In the genomic region with DNA sequence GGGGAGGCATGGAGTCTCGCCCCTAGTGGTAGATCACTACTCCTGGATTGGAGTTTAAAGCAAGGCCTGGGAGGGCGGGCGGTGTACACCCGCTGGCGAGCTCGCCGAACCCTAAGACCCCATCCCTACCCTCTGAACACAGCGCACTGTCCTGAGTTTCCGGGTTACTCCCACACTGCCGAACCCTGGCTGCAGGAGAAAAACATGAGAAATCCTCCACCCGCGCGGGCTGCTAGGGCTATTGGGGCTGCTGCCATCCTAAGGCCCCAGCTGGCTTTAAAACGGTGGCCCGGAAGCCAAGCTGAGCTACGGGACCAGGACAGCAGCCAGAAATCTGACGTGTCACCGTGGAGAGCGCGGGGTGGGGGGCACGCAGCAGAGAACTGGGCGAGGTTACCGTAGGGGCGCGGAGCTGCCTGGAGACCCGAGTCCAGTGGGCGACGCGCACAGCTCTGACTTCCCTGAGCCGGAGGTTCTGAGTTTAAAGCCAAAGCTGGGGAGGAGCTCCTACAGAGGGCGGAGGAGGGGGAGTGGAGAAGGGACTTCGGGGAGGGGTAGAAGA, we compare ENCODE assay signal across 8 mouse cellular contexts. TPM values are rescaled to one million over a fixed set of nuclear protein-coding genes. Genes with fewer than 3 reads are reported as not detected.
DNase-seq lines count a peak whose midpoint lies in the region; ATAC-seq and TF ChIP-seq lines count a peak whose summit lies in the region.

A gene (minus strand): TSS at position 546 of the 562 bp plus-strand sequence.

- H3K4me3 ChIP-seq in E14TG2a.4 (replicated peaks; ENCODE audit: low read length) = peak within 1 kb of the TSS; percentile 83
- H3K4me3 ChIP-seq in forebrain, embryonic 15.5 days = peak within 1 kb of the TSS; percentile 56
- peak within 1 kb of the TSS; percentile 79 for H3K4me3 ChIP-seq in heart, postnatal 0 days (ENCODE audit: low read depth, low read length)
- peak within 1 kb of the TSS; percentile 58 for H3K4me3 ChIP-seq in liver, embryonic 13.5 days (replicated peaks)

- no peak for TF ChIP-seq EP300 in heart, postnatal 0 days (IDR thresholded peaks at IDR 0.05; ENCODE audit: low read depth)

- H3K4me2 ChIP-seq in forebrain, embryonic 15.5 days (replicated peaks) = peak within 1 kb of the TSS; percentile 90
- peak within 1 kb of the TSS; percentile 94 for H3K4me2 ChIP-seq in heart, postnatal 0 days (ENCODE audit: low read depth, low read length)
- peak within 1 kb of the TSS; percentile 76 for H3K4me2 ChIP-seq in liver, embryonic 13.5 days

- H3K4me1 ChIP-seq in E14TG2a.4 (replicated peaks; ENCODE audit: low read depth, low read length) = peaks cover 37% of the 10 kb centered on the region
- H3K4me1 ChIP-seq in forebrain, embryonic 15.5 days = peaks cover 7% of the 10 kb centered on the region; the same call in 1 of the 2 replicates
- peaks cover 7% of the 10 kb centered on the region; the same call in 1 of the 2 replicates for H3K4me1 ChIP-seq in heart, postnatal 0 days (ENCODE audit: control insufficient read depth, insufficient read depth)
- H3K4me1 ChIP-seq in liver, embryonic 13.5 days (replicated peaks) = peaks cover 16% of the 10 kb centered on the region; the same call in 1 of the 2 replicates

- H3K27ac ChIP-seq in forebrain, embryonic 15.5 days (replicated peaks) = peak within 1 kb of the TSS; percentile 53
- peak within 1 kb of the TSS; percentile 71 for H3K27ac ChIP-seq in heart, postnatal 0 days (ENCODE audit: low read depth)
- peak within 1 kb of the TSS; percentile 64 for H3K27ac ChIP-seq in liver, embryonic 13.5 days

- H3K9me3 ChIP-seq in E14TG2a.4 (ENCODE audit: low read length) = no peaks in the 10 kb centered on the region; the same call in 1 of the 2 replicates
- no peaks in the 10 kb centered on the region for H3K9me3 ChIP-seq in forebrain, embryonic 15.5 days
- H3K9me3 ChIP-seq in heart, postnatal 0 days (replicated peaks; ENCODE audit: control insufficient read depth, low read length) = no peaks in the 10 kb centered on the region
- H3K9me3 ChIP-seq in liver, embryonic 13.5 days (replicated peaks) = no peaks in the 10 kb centered on the region

- no peak for TF ChIP-seq CTCF in E14TG2a.4 (conservative IDR thresholded peaks at IDR 0.05; ENCODE audit: low read length)
- peak; percentile 37 for TF ChIP-seq CTCF in heart, postnatal 0 days (IDR thresholded peaks at IDR 0.05; ENCODE audit: low read depth)

- peak; percentile 91 for ATAC-seq in forebrain, embryonic 15.5 days (replicated peaks)
- peak; percentile 90 for ATAC-seq in heart, postnatal 0 days (ENCODE audit: insufficient read depth, low read depth)
- ATAC-seq in liver, embryonic 13.5 days (ENCODE audit: low read depth) = peak; percentile 66

- peaks cover 40% of the 10 kb centered on the region for H3K27me3 ChIP-seq in E14TG2a.4 (ENCODE audit: insufficient read depth, low read length)
- no peaks in the 10 kb centered on the region for H3K27me3 ChIP-seq in forebrain, embryonic 15.5 days
- H3K27me3 ChIP-seq in heart, postnatal 0 days (ENCODE audit: control insufficient read depth, insufficient read depth, low read length) = no peaks in the 10 kb centered on the region
- H3K27me3 ChIP-seq in liver, embryonic 13.5 days = no peaks in the 10 kb centered on the region

- peak; percentile 76 for DNase-seq in cerebellum, adult 11 months
- DNase-seq in heart, postnatal 0 days (ENCODE audit: low spot score) = peak; percentile 56
- peak; percentile 73 to 86 for DNase-seq in kidney, postnatal 25 days
- DNase-seq in liver, embryonic 13.5 days = peak; percentile 15
- DNase-seq in naive thymus-derived CD4-positive, alpha-beta T cell, adult 2 months (ENCODE audit: low read depth) = peak; percentile 71
- DNase-seq in telencephalon, adult 2 months (ENCODE audit: low read depth, low spot score) = peak; percentile 39

- H3K9ac ChIP-seq in forebrain, embryonic 15.5 days (replicated peaks) = peak within 1 kb of the TSS; percentile 66
- peak within 1 kb of the TSS; percentile 81 for H3K9ac ChIP-seq in heart, postnatal 0 days (replicated peaks; ENCODE audit: low read depth, low read length)
- H3K9ac ChIP-seq in liver, embryonic 13.5 days = peak within 1 kb of the TSS; percentile 65

- no peaks in the 10 kb centered on the region for H3K36me3 ChIP-seq in E14TG2a.4 (ENCODE audit: insufficient read depth, low read length)
- H3K36me3 ChIP-seq in forebrain, embryonic 15.5 days = no peaks in the 10 kb centered on the region
- H3K36me3 ChIP-seq in heart, postnatal 0 days (replicated peaks; ENCODE audit: control insufficient read depth, insufficient read depth, low read length) = no peaks in the 10 kb centered on the region
- H3K36me3 ChIP-seq in liver, embryonic 13.5 days = no peaks in the 10 kb centered on the region

- WGBS in forebrain, embryonic 15.5 days = under 1% methylated on average over 32 of the region's 32 CpGs
- under 1% methylated on average over 32 of the region's 32 CpGs for WGBS in heart, postnatal 0 days
- 2% methylated on average over 32 of the region's 32 CpGs for WGBS in liver, embryonic 13.5 days (ENCODE audit: insufficient replicate concordance)

RNA-seq across cellular contexts. Expression of the gene that starts here (rescaled TPM):
- 3.2 TPM in 2 replicates for polyA plus RNA-seq in forebrain, embryonic 15.5 days (2015; fragmentation: Nextera tagmentation; extraction: Ambion mirVana)
- 3.7 and 11.1 TPM in 2 replicates for total RNA-seq in heart, postnatal 0 days (2014; rRNA removed; ENCODE audit: low replicate concordance)
- 6.9 and 7.6 TPM in 2 replicates for polyA plus RNA-seq in heart, postnatal 0 days (2015; fragmentation: Nextera tagmentation; extraction: Ambion mirVana)
- 7.3 and 8.1 TPM in 2 replicates for polyA plus RNA-seq in liver, embryonic 13.5 days (2015; fragmentation: Nextera tagmentation; extraction: Ambion mirVana)

Comparison
In these comparisons a context has a peak if more than half of its experiments do, and no peak if none do; other contexts are left out.
1. Peak in every context shown above with its lines: DNase-seq, ATAC-seq, H3K4me3 ChIP-seq and H3K27ac ChIP-seq.
2. DNase-seq: peak in every context shown above with its lines; median percentile 80 in kidney, postnatal 25 days; 76 in cerebellum, adult 11 months; 71 in naive thymus-derived CD4-positive, alpha-beta T cell, adult 2 months; 56 in heart, postnatal 0 days; 39 in telencephalon, adult 2 months; 15 in liver, embryonic 13.5 days.